Mouse (Mus musculus) cerebellum, adult 2 months (tissue): ENCODE data around the gene Abhd17b.
"Not testable (repeated sequence)": the region's sequence is repeated elsewhere in the genome, so short reads cannot be mapped to it uniquely, and the experiment has no call there.

Experiments
- CTCF ChIP-seq: fragments of 200-500 bp; IDR thresholded peaks from 2 replicates; pipeline ENCODE4 v1.5.1; 2011; ENCODE audit warnings: low read depth, mild to moderate bottlenecking, control low read depth, low read length, moderate library complexity, borderline replicate concordance; ENCODE audit not compliant: insufficient read depth
- POLR2A ChIP-seq: fragments of 200-500 bp; IDR thresholded peaks from 2 replicates; pipeline ENCODE4 v1.6.1; 2011; ENCODE audit warnings: low read length, control low read depth, borderline replicate concordance; ENCODE audit not compliant: insufficient read depth

GRCm38 (mm10) chr19:21723280-21723679 lies 70.3 kb downstream of the Abhd17b start:
- not testable (repeated sequence) for TF ChIP-seq POLR2A, CTCF
